Mouse (Mus musculus): ENCODE results near the gene Ccnd1.

GRCm38 (mm10) chr7:144892322-144892721 lies 47.4 kb downstream of the Ccnd1 start:
- TF ChIP-seq GATA1 (IDR thresholded peaks at IDR 0.05; ENCODE audit: borderline replicate concordance, low read length) (no peak), FLI1 (IDR thresholded peaks at IDR 0.05; ENCODE audit: low read length) (no peak)

Data from megakaryocyte, embryonic 14.5 days (primary cell).